Mouse (Mus musculus): ENCODE data around the gene Ppil3. TPM values are rescaled to one million over a fixed set of nuclear protein-coding genes. Genes with fewer than 3 reads are reported as not detected.
A peak's percentile ranks its signal among the peaks of the same experiment; 100 is the strongest.

Gene Ppil3
- 10 to 100 TPM; 61.9 to 77.3 TPM for polyA plus RNA-seq (2017; shearing (Covaris generic))

- peak; percentile 93 for ATAC-seq
These were observed at the start of gene Ppil3, which contains the start of gene Nif3l1 for GRCm38 (mm10) chr1:58445143-58445722. Gene Ppil3, minus strand, starts transcription at chr1:58445486. Gene Nif3l1, plus strand, starts transcription at chr1:58445151.

- ATAC-seq: no peak
These were observed 37.4 kb upstream of the Ppil3 start for GRCm38 (mm10) chr1:58482647-58483046.

GRCm38 (mm10) chr1:58475662-58476061 lies 30.4 kb upstream of the Ppil3 start:
- no peak for ATAC-seq

GRCm38 (mm10) chr1:58465561-58465960 lies 20.3 kb upstream of the Ppil3 start:
- no peak for ATAC-seq

- no peak for ATAC-seq
These were observed 19.8 kb upstream of the Ppil3 start for GRCm38 (mm10) chr1:58465042-58465441.

- no peak for ATAC-seq
These were observed 18.6 kb upstream of the Ppil3 start for GRCm38 (mm10) chr1:58463935-58464334.

GRCm38 (mm10) chr1:58460566-58460965 lies 15.3 kb upstream of the Ppil3 start:
- ATAC-seq: no peak

GRCm38 (mm10) chr1:58458867-58459266 lies 13.6 kb upstream of the Ppil3 start:
- no peak for ATAC-seq

- no peak for ATAC-seq
These were observed 12.9 kb upstream of the Ppil3 start for GRCm38 (mm10) chr1:58458175-58458574.

- peak; percentile 90 for ATAC-seq
These were observed 9.0 kb upstream of the Ppil3 start for GRCm38 (mm10) chr1:58454316-58454715.

GRCm38 (mm10) chr1:58448396-58448795 lies 3.1 kb upstream of the Ppil3 start:
- ATAC-seq: no peak

- no peak for ATAC-seq
These were observed 2.5 kb upstream of the Ppil3 start for GRCm38 (mm10) chr1:58447766-58448165.

- peak; percentile 29 for ATAC-seq
These were observed 575 bp upstream of the Ppil3 start for GRCm38 (mm10) chr1:58445861-58446260.

- ATAC-seq: no peak
These were observed 595 bp downstream of the Ppil3 start for GRCm38 (mm10) chr1:58444691-58445090.

GRCm38 (mm10) chr1:58424551-58424950 lies 20.7 kb downstream of the Ppil3 start:
- ATAC-seq: no peak

- ATAC-seq: peak; percentile 64
These were observed 21.7 kb downstream of the Ppil3 start, which contains the start of gene Clk1 for GRCm38 (mm10) chr1:58423371-58424248. Gene Clk1, minus strand, starts transcription at chr1:58424066.

GRCm38 (mm10) chr1:58422879-58423278 lies 22.4 kb downstream of the Ppil3 start:
- ATAC-seq: peak; percentile 83

GRCm38 (mm10) chr1:58420961-58421360 lies 24.3 kb downstream of the Ppil3 start:
- ATAC-seq: no peak

- ATAC-seq: no peak
These were observed 25.3 kb downstream of the Ppil3 start for GRCm38 (mm10) chr1:58420032-58420431.

GRCm38 (mm10) chr1:58416048-58416447 lies 29.2 kb downstream of the Ppil3 start:
- ATAC-seq: peak; percentile 5

GRCm38 (mm10) chr1:58415442-58415841 lies 29.8 kb downstream of the Ppil3 start:
- ATAC-seq: peak; percentile 41

GRCm38 (mm10) chr1:58410776-58411175 lies 34.5 kb downstream of the Ppil3 start:
- ATAC-seq: no peak

GRCm38 (mm10) chr1:58410198-58410588 lies 35.1 kb downstream of the Ppil3 start:
- ATAC-seq: no peak

All from activated CD4-positive, CD25-positive, alpha-beta regulatory T cell, adult 4 months (primary cell).